Mouse (Mus musculus): ENCODE measurements around the gene Acbd4.

Gene Acbd4

GRCm38 (mm10) chr11:103142441-103143182 is 41.1 kb downstream of the Acbd4 start:
- peak; percentile 85 for DNase-seq (ENCODE audit: low spot score)

DNA sequence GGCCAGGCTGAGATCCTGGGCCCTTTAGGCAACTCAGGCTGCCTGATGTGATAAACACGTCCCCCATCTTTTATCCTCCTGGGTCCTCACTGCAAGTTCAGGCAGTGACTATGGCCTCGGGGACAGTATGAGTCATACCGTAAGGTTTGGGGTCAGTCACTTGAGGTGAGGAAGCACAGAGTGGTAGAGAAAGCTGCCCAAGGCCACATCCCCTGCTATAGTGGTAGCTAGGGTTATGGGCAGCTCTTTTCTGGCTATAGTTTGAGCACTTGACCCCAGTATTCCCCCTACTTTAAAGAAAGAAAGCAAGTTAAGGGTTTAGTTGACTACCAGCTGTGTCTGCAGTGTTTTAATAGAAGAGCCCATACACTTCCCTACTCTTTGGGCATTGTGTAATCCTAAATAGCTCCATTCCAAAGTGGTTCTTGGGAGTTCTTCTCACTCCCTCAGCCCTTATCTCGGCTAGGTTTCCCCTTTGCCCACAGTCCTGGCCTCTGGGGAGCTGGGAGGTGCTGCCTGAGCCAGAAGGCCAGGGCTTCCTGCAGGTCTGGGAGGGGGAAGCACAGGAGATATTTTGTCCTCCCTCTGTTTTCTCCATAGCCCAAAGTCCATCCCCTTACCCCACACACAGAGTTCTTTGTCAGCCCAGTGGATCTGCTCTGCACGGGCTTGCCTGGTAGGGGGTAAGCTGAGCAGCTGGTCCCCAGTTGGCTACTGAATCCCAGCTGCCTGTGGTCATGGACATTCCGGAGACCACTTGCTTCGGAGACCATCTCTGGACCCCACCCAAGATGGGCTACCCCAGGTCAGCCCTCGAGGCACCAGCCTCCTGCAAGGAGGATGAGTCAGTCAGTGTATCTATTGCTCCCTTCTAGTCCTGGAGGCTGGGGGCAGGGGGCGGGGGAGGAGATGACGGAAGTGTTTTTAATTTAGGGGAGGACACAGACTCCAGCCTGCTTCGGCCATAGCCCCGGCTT is 43.1 kb downstream of the Acbd4 start:
- peak; percentile 30 for DNase-seq (ENCODE audit: low spot score)

- DNase-seq (ENCODE audit: low spot score), result no peak
These were observed 44.9 kb downstream of the Acbd4 start for GRCm38 (mm10) chr11:103146386-103146785.

- no peak for DNase-seq (ENCODE audit: low spot score)
These were observed 46.3 kb downstream of the Acbd4 start for GRCm38 (mm10) chr11:103147766-103148165.

- no peak for DNase-seq (ENCODE audit: low spot score)
These were observed 48.3 kb downstream of the Acbd4 start for GRCm38 (mm10) chr11:103149771-103150170.

DNA sequence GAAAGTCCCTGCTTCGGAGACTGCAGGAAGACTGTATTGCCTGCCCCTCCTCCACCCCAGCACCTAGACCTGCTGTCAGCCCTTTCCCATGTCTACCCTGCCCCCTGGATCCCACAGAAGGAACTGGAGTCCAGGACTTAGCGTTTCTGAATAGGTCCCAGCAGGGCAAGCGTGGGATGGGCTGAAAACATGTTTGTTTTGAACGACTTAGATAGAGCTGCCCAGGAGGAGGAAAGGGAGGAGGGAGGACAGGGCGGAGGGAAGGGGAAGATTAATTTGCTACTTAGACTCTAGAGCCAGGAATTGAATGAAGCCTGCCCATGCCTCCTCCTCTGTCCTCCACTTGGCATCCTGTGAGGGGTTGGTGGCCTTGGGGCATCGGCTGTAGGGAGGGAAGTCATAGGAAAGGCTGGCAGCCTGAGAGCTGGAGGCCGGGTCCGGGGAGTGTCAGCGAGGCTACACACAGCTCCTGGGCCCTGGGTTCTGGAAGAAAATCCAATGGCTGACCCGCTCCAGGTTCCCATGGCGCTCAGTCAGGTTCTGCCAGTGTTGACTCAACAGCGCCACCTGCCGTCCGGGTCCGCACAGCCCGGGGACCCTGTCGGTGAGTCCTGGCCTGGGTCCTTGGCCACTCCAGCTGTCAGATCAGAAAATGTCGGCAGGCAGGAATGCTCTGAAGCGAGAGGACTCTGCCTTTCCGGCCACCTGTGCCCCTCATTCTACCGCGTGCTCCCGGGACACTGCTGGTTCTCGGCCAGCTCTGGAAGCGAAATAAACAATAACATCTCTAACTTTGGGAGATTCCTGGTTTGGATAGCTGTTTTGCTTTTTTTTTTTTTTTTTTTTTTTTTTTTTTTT is 57.4 kb downstream of the Acbd4 start:
- peak; percentile 92 for DNase-seq (ENCODE audit: low spot score)

DNA sequence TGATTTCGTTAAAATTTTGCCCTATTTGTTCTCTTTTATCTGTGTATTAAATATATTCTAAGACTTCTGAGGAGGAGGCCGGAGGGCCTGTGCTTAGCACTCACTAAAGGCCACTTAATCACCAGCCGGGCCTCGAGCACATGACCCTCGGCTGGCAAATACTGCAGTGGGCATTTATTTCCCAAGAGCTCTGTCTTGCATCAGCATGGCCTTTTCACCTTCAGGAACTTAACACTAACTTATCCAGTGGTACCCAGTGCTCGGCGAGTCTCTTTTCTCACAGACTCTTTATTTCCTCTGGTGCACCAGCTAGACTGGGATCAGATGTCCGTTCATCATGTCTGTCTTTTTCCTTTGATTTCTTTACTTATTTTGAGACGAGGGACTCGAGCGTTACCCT is 59.3 kb downstream of the Acbd4 start:
- no peak for DNase-seq (ENCODE audit: low spot score)

- no peak for DNase-seq (ENCODE audit: low spot score)
These were observed 60.0 kb downstream of the Acbd4 start for GRCm38 (mm10) chr11:103161449-103161848.
